Mouse (Mus musculus): ENCODE measurements at regions not wholly inside any gene's neighbourhood (a gene's known extent, or its start where the extent isn't known, plus 50 kb on each side); places are given as distances from the start of the nearest gene placed in this dataset.

DNA sequence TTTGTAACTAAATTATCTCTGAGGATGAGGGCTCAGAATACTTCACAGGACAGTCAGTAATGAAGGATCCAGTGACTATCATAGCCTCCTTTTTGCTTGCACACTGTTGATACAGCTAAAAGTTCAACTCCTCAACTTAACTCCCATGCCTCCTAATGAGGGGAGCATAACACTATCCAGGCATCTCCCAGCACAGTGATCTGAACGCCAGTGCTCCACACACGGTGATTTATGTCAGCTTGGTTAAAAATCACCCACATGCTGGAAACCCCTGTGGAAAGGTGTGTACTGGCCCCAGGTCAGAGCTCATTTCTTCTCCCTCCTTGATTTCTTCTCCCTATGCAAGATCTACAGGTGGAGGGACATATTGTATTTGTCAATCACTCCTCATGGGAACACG, 79.6 kb upstream of the Cenpw start:
- no peak overlapping the region for H3K9ac ChIP-seq (ENCODE audit: low read depth, low read length)
- 0 out of 2 replicates have a peak, but pooled peaks cover 5% of the 10 kb centered on the region for H3K4me1 ChIP-seq (replicated peaks; ENCODE audit: insufficient read depth, low read length)
- DNase-seq (ENCODE audit: low spot score), result peak; percentile 70
- peak; percentile 54; the same call in 1 of the 2 replicates for ATAC-seq (replicated peaks; ENCODE audit: low FRiP score, low read depth)
- no peak for TF ChIP-seq CTCF (IDR thresholded peaks at IDR 0.05; ENCODE audit: low read depth)
- no peaks in the 10 kb centered on the region for H3K27me3 ChIP-seq (ENCODE audit: insufficient read depth, low read length)
- no peak overlapping the region for H3K4me2 ChIP-seq (ENCODE audit: low read length)
- 10% methylated on average over 3 of the region's 3 CpGs for WGBS
- no peak overlapping the region for H3K27ac ChIP-seq
- no peaks in the 10 kb centered on the region for H3K36me3 ChIP-seq (ENCODE audit: insufficient read depth, low read length)
- no peaks in the 10 kb centered on the region; the same call in 1 of the 2 replicates for H3K9me3 ChIP-seq (replicated peaks; ENCODE audit: low read length)
- H3K4me3 ChIP-seq (replicated peaks; ENCODE audit: low read depth, low read length), result no peak overlapping the region

DNA sequence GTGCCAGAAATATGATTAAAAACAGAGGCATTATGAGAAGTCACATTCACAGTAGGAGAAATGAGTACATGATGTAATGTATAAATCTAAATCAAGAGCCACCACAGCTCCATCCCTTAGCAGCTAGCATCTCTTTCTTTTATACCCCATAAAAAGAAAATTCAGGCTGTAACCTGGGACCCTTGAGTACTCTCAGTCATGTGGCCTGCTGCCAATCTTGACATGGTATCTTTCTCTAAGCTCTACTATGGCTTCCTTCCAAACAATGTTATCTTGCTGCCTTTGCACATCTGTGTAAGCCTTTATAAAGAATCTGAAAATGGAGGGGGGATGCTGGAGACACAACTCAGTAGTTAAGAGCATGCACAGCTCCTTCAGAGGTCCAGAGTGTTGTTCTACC, 78.6 kb upstream of the Cenpw start:
- H3K36me3 ChIP-seq (ENCODE audit: insufficient read depth, low read length), result no peaks in the 10 kb centered on the region
- 0 out of 2 replicates have a peak, but pooled peaks cover 5% of the 10 kb centered on the region for H3K4me1 ChIP-seq (replicated peaks; ENCODE audit: insufficient read depth, low read length)
- ATAC-seq (replicated peaks; ENCODE audit: low FRiP score, low read depth), result no peak
- H3K4me3 ChIP-seq (replicated peaks; ENCODE audit: low read depth, low read length), result no peak overlapping the region
- H3K27me3 ChIP-seq (ENCODE audit: insufficient read depth, low read length), result no peaks in the 10 kb centered on the region
- no peak overlapping the region for H3K27ac ChIP-seq
- H3K9ac ChIP-seq (ENCODE audit: low read depth, low read length), result no peak overlapping the region
- H3K9me3 ChIP-seq (replicated peaks; ENCODE audit: low read length), result no peaks in the 10 kb centered on the region; the same call in 1 of the 2 replicates
- no peak for TF ChIP-seq CTCF (IDR thresholded peaks at IDR 0.05; ENCODE audit: low read depth)
- no peak overlapping the region for H3K4me2 ChIP-seq (ENCODE audit: low read length)
- DNase-seq (ENCODE audit: low spot score), result no peak

DNA sequence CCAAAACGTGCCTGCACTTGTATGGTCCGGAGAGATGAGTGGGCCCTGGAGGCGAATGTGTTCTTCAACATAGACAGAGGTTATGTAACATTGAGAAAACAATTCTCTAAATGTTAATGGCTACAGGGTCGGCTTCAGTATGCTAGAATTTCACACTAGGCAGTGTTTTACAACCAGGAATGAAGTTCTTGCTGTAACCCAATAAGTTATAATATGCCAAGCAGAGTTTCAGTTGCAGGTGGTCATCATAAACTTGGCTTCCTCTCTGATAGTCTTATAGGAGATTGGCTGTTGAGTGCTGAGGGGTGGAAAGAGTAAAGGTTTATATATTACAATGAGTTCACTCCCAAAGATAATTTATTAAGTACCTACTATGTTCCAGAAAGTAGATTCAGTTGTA, 64.8 kb upstream of the Cenpw start:
- Histone ChIP-seq H3K36me3 (ENCODE audit: insufficient read depth, low read length) (no peaks in the 10 kb centered on the region), H3K9me3 (replicated peaks; ENCODE audit: low read length) (no peaks in the 10 kb centered on the region), H3K27me3 (ENCODE audit: insufficient read depth, low read length) (no peaks in the 10 kb centered on the region), H3K4me3 (replicated peaks; ENCODE audit: low read depth, low read length) (no peak overlapping the region), H3K4me1 (replicated peaks; ENCODE audit: insufficient read depth, low read length) (no peaks in the 10 kb centered on the region), H3K4me2 (ENCODE audit: low read length) (no peak overlapping the region), H3K9ac (ENCODE audit: low read depth, low read length) (no peak overlapping the region), H3K27ac (no peak overlapping the region)
- no peak for TF ChIP-seq CTCF (IDR thresholded peaks at IDR 0.05; ENCODE audit: low read depth)
- ATAC-seq (replicated peaks; ENCODE audit: low FRiP score, low read depth) (no peak), DNase-seq (ENCODE audit: low spot score) (peak; percentile 50)
- 40% methylated on average over 4 of the region's 4 CpGs for WGBS

DNA sequence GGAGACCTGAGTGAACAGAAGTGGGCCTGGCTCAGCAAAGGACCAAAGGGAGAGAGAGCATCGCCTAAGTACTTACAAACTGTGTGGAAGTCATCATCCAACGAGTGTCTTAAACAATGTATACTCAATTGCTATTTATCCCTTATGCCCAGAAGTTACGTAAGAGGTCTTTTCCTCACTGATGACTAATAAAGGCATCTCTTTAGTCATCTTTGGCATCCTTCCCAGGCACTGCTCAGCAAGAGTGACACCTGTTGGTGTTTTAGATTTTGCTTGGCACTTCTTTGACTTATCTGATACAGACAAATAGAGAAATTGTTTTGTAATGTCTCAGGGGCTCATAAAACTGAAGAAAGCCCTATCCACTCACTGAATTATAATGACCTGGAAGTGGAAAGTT, 59.4 kb upstream of the Cenpw start:
- no peak for DNase-seq (ENCODE audit: low spot score)

DNA sequence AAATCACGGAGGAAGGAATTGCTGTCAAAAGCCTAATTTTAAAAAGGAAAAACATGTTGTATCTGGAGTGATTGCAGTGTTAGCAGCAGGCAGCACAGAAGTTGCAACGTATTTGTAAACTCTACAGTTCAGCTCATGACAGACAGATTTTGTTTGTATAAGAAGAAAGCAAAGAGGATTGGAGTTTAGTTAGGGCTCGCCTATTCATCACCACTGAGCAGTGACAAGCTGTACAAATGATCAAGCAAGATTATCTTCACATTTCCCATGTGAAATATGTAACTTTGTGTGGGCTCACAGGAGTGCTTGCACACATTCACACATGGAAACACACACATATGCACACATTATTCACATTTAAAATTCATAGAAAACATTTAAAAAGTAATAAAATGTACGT, 57.5 kb upstream of the Cenpw start:
- no peak overlapping the region for H3K4me2 ChIP-seq (ENCODE audit: low read length)
- H3K9me3 ChIP-seq (replicated peaks; ENCODE audit: low read length), result no peaks in the 10 kb centered on the region
- 39% methylated on average over 4 of the region's 4 CpGs for WGBS
- no peak overlapping the region for H3K4me3 ChIP-seq (replicated peaks; ENCODE audit: low read depth, low read length)
- DNase-seq (ENCODE audit: low spot score), result peak; percentile 33
- no peaks in the 10 kb centered on the region for H3K27me3 ChIP-seq (ENCODE audit: insufficient read depth, low read length)
- no peaks in the 10 kb centered on the region for H3K4me1 ChIP-seq (replicated peaks; ENCODE audit: insufficient read depth, low read length)
- H3K36me3 ChIP-seq (ENCODE audit: insufficient read depth, low read length), result no peaks in the 10 kb centered on the region
- no peak overlapping the region for H3K27ac ChIP-seq
- H3K9ac ChIP-seq (ENCODE audit: low read depth, low read length), result no peak overlapping the region
- TF ChIP-seq CTCF (IDR thresholded peaks at IDR 0.05; ENCODE audit: low read depth), result no peak
- no peak for ATAC-seq (replicated peaks; ENCODE audit: low FRiP score, low read depth)

More for the DNA sequence above, 59.4 kb upstream of the Cenpw start:
- Histone ChIP-seq H3K4me2 (ENCODE audit: low read length) (no peak overlapping the region), H3K27me3 (ENCODE audit: insufficient read depth, low read length) (no peaks in the 10 kb centered on the region), H3K4me3 (replicated peaks; ENCODE audit: low read depth, low read length) (no peak overlapping the region), H3K4me1 (replicated peaks; ENCODE audit: insufficient read depth, low read length) (no peaks in the 10 kb centered on the region), H3K9ac (ENCODE audit: low read depth, low read length) (no peak overlapping the region), H3K27ac (no peak overlapping the region), H3K9me3 (replicated peaks; ENCODE audit: low read length) (no peaks in the 10 kb centered on the region), H3K36me3 (ENCODE audit: insufficient read depth, low read length) (no peaks in the 10 kb centered on the region)
- 71% methylated on average over 3 of the region's 3 CpGs for WGBS
- ATAC-seq (replicated peaks; ENCODE audit: low FRiP score, low read depth), result no peak
- TF ChIP-seq CTCF (IDR thresholded peaks at IDR 0.05; ENCODE audit: low read depth), result no peak

All from kidney, postnatal 0 days (tissue).